Mouse (Mus musculus) fibroblast of lung, adult 2 months (primary cell): ENCODE measurements around the gene Wdfy2.
"Not testable (repeated sequence)": the region's sequence is repeated elsewhere in the genome, so short reads cannot be mapped to it uniquely, and the experiment has no call there.

ENCODE experiments used
- DNase-seq: peaks from one replicate; pipeline ENCODE4 v3.0.0-alpha.2; 2011; ENCODE audit warnings: low read depth

Gene Wdfy2

GRCm38 (mm10) chr14:62837641-62838252 is at the start of gene Wdfy2:
Gene Wdfy2, plus strand, starts transcription at chr14:62837678.
- DNase-seq: no peak

DNA sequence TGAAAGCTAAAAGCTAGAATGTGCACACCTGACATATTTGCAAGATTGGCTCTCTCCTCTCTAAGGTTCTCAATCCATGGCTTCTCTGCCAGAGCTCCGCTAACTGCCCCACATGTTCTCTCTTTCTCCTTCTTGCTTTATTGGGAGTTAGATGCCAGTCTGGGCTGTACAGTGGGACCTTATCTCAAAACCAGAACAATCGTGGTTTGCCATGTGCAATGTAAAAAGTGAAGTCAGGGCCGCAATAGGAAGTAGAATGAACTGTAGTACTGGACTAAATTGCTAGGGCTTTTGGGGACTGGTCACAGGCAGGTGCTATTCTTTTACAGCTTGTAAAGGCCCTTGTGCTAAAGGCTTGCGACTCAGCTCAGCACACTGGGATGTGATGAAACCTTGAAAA is 48.2 kb upstream of the Wdfy2 start:
- DNase-seq: no peak

DNA sequence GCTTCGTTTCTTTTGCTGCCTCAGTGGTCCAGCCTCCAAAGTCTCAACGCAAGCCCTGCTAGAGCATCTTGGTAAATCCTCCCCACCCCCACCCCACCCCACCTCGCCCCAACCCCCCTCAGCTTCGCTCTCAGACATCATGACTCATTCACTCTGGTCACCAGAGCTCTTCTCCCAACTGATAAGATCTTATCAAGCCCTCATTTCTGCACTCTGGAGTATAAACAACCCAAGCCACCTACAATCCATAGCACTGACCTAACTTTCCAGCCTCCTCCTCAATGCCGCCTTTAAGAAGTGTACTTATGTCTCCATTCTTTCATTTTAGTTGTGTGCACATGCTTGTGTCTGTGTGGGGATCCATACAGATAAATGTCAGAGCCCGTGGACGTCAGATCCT is 41.8 kb upstream of the Wdfy2 start:
- no peak for DNase-seq

DNA sequence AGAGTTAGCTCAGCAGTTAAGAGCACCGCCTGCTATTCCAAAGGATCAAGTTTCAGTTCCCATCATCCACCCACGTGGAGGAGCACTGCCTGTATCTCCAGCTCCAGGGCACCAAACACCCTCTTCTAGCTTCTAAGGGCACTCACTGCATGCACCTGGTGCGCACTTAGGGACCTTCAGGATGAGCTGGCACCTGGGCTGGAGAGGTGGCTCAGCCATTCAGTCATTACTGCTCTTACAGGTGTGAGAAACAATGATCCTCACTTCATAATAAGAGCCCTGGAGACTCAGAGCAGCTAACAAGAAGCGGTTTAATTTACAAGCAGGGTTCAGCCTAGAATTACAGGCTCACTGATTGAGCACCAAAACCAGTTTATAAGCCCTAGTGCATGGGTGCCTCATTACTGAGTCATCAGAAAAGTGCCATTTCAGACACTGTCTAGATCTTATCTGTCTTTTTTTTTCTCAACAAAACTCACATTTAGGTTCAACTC is 38.8 kb upstream of the Wdfy2 start:
- no peak for DNase-seq

- DNase-seq: no peak
Observed at GRCm38 (mm10) chr14:62800791-62801190, 36.7 kb upstream of the Wdfy2 start.

GRCm38 (mm10) chr14:62803204-62803603 is 34.3 kb upstream of the Wdfy2 start:
- DNase-seq: no peak

- DNase-seq: no peak
Observed at GRCm38 (mm10) chr14:62806921-62807320, 30.6 kb upstream of the Wdfy2 start.

DNA sequence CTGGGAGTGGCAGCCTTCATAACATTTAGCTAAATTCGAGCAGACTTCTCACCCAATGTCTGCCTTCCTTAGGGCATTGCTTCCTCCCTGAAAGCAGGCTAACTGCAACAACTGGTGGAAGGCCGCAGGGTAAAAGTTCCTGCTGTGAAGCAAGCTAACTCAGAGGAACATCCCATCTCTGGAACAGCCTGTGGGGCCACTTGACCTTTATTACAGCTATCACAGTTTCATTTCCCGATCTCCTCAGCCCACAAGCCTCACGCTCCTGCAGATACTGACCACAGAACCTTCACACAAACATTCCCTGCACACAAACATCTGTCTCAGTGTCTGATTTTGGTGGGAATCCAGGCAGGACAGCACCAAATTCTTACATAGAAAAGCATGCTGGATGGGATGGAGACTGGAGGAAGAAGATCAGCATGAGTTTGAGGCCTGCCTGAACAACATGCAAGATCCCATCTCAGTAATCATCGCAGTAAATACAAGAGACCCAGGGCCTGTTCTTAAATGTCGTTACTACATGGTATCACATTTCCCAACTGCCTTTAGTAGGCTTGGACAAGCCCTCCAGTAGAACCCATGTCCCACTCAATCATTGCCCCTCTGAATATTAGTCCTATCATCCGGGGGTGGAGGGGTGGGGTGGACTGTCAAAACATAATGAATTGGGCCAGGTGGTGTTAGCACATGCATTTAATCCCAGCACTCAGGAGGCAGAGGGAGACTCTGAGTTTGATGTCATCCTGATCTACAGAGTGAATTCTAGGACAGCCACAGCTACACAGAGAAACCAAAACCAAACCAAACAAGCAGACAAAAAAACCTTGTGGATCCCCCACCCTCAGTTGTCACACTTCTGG is 28.6 kb upstream of the Wdfy2 start:
- DNase-seq: no peak

DNA sequence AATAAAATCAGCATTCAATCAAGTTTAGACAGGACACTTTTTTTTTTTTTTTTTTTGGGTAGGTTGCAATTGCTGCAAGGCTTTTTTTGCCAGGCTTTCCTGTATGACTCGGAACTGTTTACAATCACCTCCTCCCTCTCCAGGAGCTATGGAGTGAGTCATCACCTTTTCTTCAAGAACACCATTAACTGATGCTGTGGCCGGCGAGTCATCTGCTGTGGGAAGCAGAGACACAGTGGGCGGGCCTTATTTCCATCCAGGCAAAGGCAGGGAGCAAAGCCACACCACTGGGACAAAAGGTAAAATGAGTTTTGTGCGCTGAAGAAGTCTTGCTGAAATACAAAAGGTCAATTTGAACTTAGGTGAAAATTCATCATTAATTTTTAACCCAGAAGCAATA is 24.7 kb upstream of the Wdfy2 start:
- DNase-seq: no peak

DNA sequence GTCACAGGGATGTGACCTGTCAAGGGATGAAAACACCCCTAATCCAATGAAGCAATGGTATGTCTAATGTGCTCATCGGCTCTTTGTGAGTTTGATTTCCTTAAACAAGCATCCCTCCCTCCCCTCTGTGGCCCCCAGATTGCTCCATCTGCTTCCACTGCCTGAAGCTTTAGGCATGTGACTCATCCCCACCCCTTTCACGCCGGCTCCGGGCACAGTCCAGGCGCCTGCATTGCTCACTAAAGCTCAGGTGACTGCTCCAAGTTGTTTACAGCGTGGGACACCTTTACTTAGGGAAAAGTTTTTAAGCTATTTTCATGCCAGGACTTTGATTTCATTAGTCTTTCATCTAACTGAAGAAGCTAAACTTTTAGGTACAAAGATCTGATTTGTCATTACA is 22.9 kb upstream of the Wdfy2 start:
- DNase-seq: no peak

DNA sequence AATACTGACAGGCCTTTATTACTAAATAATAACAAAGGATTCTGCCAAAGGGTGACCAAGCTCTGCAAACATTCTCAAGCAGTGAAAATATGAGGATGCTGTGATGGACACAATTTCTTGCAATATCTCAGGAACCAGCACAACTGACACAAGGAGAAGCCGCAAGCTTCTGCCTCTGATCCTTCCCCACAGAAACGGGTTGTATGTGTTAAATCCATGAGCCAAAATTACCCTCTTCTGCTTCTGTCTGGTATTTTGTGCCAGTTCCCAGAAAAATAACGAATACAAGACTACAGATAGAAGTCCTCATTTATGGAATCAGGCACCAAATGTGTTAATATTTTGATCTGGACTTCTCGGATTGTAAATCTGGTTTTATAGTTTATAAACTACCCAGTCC is 20.7 kb upstream of the Wdfy2 start:
- no peak for DNase-seq

- DNase-seq: no peak
Observed at GRCm38 (mm10) chr14:62825575-62826332, 11.7 kb upstream of the Wdfy2 start.

DNA sequence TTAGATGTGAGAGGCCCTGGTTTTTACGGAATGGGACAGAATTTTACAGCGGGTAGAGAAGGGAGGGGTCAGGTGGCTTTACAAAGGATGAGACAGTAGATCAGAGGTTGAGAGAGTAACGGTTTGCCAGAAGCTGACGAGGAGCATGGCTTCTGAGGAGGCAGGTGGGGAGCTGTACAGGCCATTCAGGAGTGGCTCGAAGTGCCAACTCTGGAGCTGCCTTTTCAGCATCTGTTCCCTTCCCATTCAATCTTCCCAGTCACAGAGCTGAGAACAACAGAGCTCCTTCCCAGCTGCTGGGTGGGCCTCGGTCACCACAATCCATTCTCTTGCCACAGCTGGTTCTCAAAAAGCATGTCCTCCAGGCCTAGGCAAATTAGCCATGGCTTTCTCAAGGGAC is 8.2 kb upstream of the Wdfy2 start:
- DNase-seq: no peak

DNA sequence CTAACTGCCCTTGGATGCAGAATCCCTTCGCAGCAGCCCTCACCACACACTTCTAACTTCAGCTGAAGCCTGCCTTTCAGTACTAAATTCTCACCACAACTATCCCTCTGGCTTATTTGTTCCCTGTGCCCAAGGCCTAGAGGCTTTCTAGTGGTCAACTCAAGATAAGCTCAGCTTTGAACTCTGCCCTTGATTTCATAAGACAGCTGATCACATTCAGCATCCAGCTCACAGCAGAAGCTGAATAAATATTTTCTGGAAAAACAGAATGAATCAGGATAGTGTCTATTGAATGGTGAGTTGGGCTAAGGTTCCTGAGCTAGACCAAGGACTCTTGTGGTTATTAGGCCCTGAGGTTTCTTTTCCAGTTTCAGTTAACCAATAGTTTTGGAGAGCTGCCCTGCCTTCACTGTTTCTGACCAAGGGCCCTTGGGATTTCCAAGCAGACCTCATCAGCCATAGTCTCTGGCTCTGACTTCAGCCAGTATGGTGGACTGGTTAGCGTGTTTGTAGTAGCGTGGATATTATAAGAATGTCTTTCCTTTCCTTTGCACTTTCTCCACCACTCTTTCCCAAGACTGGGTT is 5.7 kb upstream of the Wdfy2 start:
- DNase-seq: no peak

- no peak for DNase-seq
Observed at GRCm38 (mm10) chr14:62833036-62833435, 4.4 kb upstream of the Wdfy2 start.

- no peak for DNase-seq
Observed at GRCm38 (mm10) chr14:62833541-62833940, 3.9 kb upstream of the Wdfy2 start.

DNA sequence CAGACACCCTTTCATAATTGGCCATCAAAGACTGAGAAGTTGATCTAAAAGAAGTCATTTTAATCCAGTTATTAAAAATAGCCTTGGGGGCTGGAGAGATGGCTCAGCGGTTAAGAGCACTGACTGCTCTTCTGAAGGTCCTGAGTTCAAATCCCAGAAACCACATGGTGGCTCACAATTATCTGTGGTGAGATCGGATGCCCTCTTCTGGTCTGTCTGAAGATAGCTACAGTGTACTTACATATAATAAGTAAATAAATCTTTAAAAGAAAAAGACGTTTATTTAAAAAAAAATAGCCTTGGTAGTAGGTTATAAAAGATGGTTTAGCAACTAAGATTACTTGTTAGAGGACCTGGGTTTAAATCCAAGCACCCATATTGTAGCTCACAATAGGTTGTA is 1.7 kb upstream of the Wdfy2 start:
- DNase-seq: not testable (repeated sequence)

DNA sequence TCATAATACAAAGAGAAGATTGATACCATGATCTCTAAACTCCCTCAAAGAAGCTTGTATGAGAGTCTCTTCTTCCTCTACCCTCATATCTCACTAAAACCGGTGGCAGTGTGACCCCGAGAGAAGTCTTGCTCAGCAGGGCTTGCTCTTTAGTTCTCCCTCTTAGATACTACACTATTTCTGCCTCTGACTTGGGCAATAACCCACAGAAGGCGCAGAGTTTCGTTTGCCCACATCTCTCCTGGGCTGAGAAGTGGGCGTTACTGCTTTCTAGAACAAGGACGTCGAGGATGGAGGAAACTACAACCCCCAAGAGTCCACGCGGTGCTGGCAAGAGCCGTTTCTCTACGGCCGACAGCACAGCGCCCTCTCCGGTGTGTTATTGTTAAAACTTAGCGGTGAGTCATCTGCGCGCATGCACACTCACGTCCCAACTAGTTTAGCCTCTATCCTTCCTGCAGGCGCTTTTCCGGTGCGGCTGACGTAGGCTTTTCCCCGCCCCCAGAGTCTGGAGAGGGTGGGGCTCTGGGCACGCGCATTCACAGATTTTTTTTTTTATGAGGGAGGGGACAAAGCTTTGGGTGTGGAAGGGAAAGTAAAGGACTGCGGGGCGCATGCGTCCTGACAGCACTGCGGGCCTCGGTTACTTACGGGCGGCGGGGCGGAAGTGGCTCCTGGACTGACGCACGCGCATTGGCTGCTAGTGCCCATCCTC is 395 bp upstream of the Wdfy2 start:
- DNase-seq: peak; percentile 100

- no peak for DNase-seq
Observed at GRCm38 (mm10) chr14:62838336-62838735, 858 bp downstream of the Wdfy2 start.

GRCm38 (mm10) chr14:62841726-62842125 is 4.2 kb downstream of the Wdfy2 start:
- DNase-seq: no peak

DNA sequence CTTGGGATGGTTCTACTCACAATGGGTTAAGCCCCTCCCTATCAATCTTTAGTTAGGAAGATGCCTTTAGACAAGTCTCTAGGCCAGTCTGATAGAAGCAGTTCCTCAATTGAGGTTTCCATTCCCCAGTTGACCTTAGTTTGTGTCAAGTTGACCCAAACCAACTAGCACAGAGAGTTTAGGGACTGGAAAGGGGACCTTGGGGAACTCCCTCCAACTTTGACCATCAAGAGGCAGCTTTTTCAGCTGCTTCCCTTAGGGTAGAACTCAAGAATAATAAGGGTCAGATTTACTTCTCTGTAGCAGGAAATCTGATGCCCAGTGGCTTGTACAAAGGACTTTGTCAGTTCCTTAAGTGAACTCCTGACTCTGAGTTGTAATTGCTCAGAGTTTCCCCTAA is 5.0 kb downstream of the Wdfy2 start:
- no peak for DNase-seq

- DNase-seq: no peak
Observed at GRCm38 (mm10) chr14:62842976-62843375, 5.5 kb downstream of the Wdfy2 start.
